ENCODE assay signal across 27 mouse cellular contexts in the genomic region with DNA sequence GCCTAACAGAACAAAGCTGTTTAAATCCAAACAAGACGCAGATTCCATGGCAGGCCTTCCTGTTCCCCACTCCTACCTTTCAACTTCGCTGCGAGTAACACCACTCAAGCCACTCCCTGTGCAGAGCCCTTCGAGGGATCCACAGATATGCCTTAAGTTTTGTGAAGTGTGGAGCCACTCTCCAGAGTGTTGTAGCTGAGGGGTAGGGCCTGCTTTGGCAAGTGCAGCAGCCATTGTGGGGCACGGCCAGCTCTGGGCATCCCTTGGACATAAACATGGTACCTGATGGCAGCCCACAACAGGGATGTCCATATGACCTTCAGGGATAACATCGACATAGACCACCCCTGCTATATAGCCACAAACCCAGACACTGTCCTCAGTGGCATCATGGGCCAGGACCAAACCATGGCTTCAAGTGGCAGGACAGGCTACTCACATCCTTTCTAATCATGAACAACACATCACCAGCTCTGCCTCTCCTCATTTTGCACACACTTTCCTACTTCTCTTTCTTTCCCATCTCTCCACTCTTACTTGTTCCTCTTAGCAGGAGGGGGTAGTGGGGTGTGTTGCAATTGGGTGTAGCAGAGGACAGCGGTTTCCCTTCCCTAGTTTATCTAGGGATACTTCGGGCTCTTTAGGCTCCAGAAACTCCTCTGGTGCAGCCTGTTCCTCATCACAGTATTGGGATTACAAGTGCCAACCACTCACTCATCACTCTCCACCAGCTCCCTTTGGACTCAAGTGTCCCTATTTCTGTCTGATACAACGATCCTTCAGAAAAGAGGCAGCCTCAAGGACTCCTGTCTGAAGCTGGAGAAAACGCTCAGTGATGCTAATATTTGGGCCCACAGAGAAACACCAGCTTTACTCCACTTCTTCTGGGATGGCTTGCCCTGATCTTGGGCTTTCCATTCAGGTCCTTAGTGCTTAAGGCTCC. TPM values are rescaled to one million over a fixed set of nuclear protein-coding genes. Genes with fewer than 3 reads are reported as not detected.
A peak's percentile ranks its signal among the peaks of the same experiment; 100 is the strongest.
DNase-seq lines count a peak whose midpoint lies in the region; ATAC-seq and TF ChIP-seq lines count a peak whose summit lies in the region.
"Had no signal": no experiment of that assay in that cellular context is flagged by ENCODE, and none has a peak within 500 bp of the region (broad histone marks: within the 10 kb centered on the region; RNA-seq: fewer than 3 reads in every experiment).

No protein-coding gene starts in this region.

- no peaks in the 10 kb centered on the region for H3K36me3 ChIP-seq in heart, embryonic 10.5 days
- no peaks in the 10 kb centered on the region for H3K36me3 ChIP-seq in liver, adult 2 months (ENCODE audit: control insufficient read depth, insufficient read depth, low read length)
- no peaks in the 10 kb centered on the region for H3K36me3 ChIP-seq in liver, embryonic 11.5 days (ENCODE audit: control insufficient read depth, insufficient read depth, low read length)
- H3K36me3 ChIP-seq in midbrain, embryonic 14.5 days (ENCODE audit: control insufficient read depth, insufficient read depth, low read length) = no peaks in the 10 kb centered on the region
- H3K36me3 ChIP-seq: embryonic facial prominence, embryonic 13.5 days; hindbrain, embryonic 15.5 days; intestine, embryonic 15.5 days; kidney, embryonic 15.5 days; neural tube, embryonic 13.5 days had no signal

- H3K27me3 ChIP-seq in heart, embryonic 10.5 days (ENCODE audit: insufficient read depth, poor library complexity, severe bottlenecking) = peaks cover 18% of the 10 kb centered on the region; the same call in 1 of the 2 replicates
- no peaks in the 10 kb centered on the region for H3K27me3 ChIP-seq in liver, adult 2 months (ENCODE audit: control insufficient read depth, insufficient read depth, low read length)
- H3K27me3 ChIP-seq in liver, embryonic 11.5 days (replicated peaks; ENCODE audit: control insufficient read depth, insufficient read depth, low read length) = no peaks in the 10 kb centered on the region
- no peaks in the 10 kb centered on the region for H3K27me3 ChIP-seq in midbrain, embryonic 14.5 days (ENCODE audit: control insufficient read depth, insufficient read depth, low read length)
- H3K27me3 ChIP-seq: embryonic facial prominence, embryonic 13.5 days; hindbrain, embryonic 15.5 days; intestine, embryonic 15.5 days; kidney, embryonic 15.5 days; neural tube, embryonic 13.5 days had no signal

- ATAC-seq in liver, embryonic 11.5 days (replicated peaks; ENCODE audit: low FRiP score) = no peak
- ATAC-seq in common myeloid progenitor, adult 5-6 weeks (replicated peaks; ENCODE audit: low read depth, poor library complexity, severe bottlenecking) = peak; percentile 47
- peak; percentile 25; the same call in 1 of the 2 replicates for ATAC-seq in neutrophil, adult 5-6 weeks (ENCODE audit: extremely low read depth, insufficient number of reproducible peaks, low FRiP score, poor library complexity, severe bottlenecking)
- no peak for ATAC-seq in midbrain, embryonic 14.5 days (ENCODE audit: low FRiP score, low TSS enrichment)
- ATAC-seq: CD4-positive, CD25-positive, alpha-beta regulatory T cell, adult 4 months; forebrain, postnatal 0 days; intestine, embryonic 15.5 days; Patski had no signal

- intact Hi-C loops in gastrocnemius, postnatal 14 days (cut with DNase I; ENCODE audit: low total_unique reads) = no loop called here

- H3K4me1 ChIP-seq in heart, embryonic 10.5 days = peaks cover 21% of the 10 kb centered on the region
- H3K4me1 ChIP-seq in liver, adult 2 months (ENCODE audit: control insufficient read depth, insufficient read depth, low read length) = no peaks in the 10 kb centered on the region
- H3K4me1 ChIP-seq in liver, embryonic 11.5 days (replicated peaks; ENCODE audit: control insufficient read depth, insufficient read depth, low read length) = no peaks in the 10 kb centered on the region
- H3K4me1 ChIP-seq in midbrain, embryonic 14.5 days (ENCODE audit: control insufficient read depth, insufficient read depth, low read length) = no peaks in the 10 kb centered on the region
- H3K4me1 ChIP-seq: embryonic facial prominence, embryonic 13.5 days; hindbrain, embryonic 15.5 days; intestine, embryonic 15.5 days; kidney, embryonic 15.5 days; neural tube, embryonic 13.5 days had no signal

- H3K27ac ChIP-seq in heart, embryonic 10.5 days = 0 out of 2 replicates have a peak overlapping the region, but pooled peaks have one; percentile 52
- H3K27ac ChIP-seq in liver, adult 2 months (replicated peaks; ENCODE audit: insufficient read depth, low read depth, low read length) = no peak overlapping the region
- no peak overlapping the region for H3K27ac ChIP-seq in liver, embryonic 11.5 days (ENCODE audit: low read depth, low read length)
- H3K27ac ChIP-seq in midbrain, embryonic 14.5 days (replicated peaks; ENCODE audit: low read depth, low read length) = no peak overlapping the region
- H3K27ac ChIP-seq: embryonic facial prominence, embryonic 13.5 days; hindbrain, embryonic 15.5 days; intestine, embryonic 15.5 days; kidney, embryonic 15.5 days; neural tube, embryonic 13.5 days had no signal

- no peak overlapping the region for H3K4me2 ChIP-seq in liver, embryonic 11.5 days
- H3K4me2 ChIP-seq in midbrain, embryonic 14.5 days (ENCODE audit: low read length) = no peak overlapping the region
- H3K4me2 ChIP-seq: embryonic facial prominence, embryonic 13.5 days; hindbrain, embryonic 15.5 days; intestine, embryonic 15.5 days; kidney, embryonic 15.5 days; midbrain, embryonic 11.5 days; neural tube, embryonic 13.5 days had no signal

- H3K9me3 ChIP-seq in heart, embryonic 10.5 days = no peaks in the 10 kb centered on the region
- no peaks in the 10 kb centered on the region for H3K9me3 ChIP-seq in liver, embryonic 11.5 days (ENCODE audit: control insufficient read depth, low read length)
- H3K9me3 ChIP-seq in midbrain, embryonic 14.5 days (ENCODE audit: control insufficient read depth, low read length) = no peaks in the 10 kb centered on the region
- H3K9me3 ChIP-seq: embryonic facial prominence, embryonic 13.5 days; hindbrain, embryonic 15.5 days; intestine, embryonic 15.5 days; kidney, embryonic 15.5 days; neural tube, embryonic 13.5 days had no signal

- WGBS in heart, embryonic 10.5 days = 53% methylated on average over 10 of the region's 10 CpGs
- 79% methylated on average over 10 of the region's 10 CpGs for WGBS in liver, adult 2 months
- 72% methylated on average over 10 of the region's 10 CpGs for WGBS in liver, embryonic 11.5 days
- 88% methylated on average over 10 of the region's 10 CpGs for WGBS in midbrain, embryonic 14.5 days

- no peaks in the 10 kb centered on the region for H3K79me2 ChIP-seq in liver, adult 2 months (ENCODE audit: control insufficient read depth, insufficient read depth, low read length)

- DNase-seq in heart, embryonic 10.5 days (ENCODE audit: low spot score) = no peak
- no peak for DNase-seq in heart, adult 11 months
- DNase-seq in liver, adult 2 months (ENCODE audit: extremely low read depth, low read depth, low spot score) = peak; percentile 30
- DNase-seq in liver, embryonic 11.5 days (ENCODE audit: low spot score) = no peak
- no peak for DNase-seq in midbrain, embryonic 14.5 days
- DNase-seq in gastrocnemius, postnatal 14 days = no peak
- DNase-seq: adrenal gland, postnatal 10 days; cerebellum, postnatal 10 days; forebrain, postnatal 0 days; heart, postnatal 4 days; kidney, postnatal 4 days; thymus, postnatal 36 days had no signal

- TF ChIP-seq CTCF in liver, adult 2 months (IDR thresholded peaks at IDR 0.05; ENCODE audit: low read depth, low read length) = no peak

- no peak for TF ChIP-seq POLR2A in liver, adult 2 months (IDR thresholded peaks at IDR 0.05; ENCODE audit: extremely low read depth, insufficient read depth, low read length)

- no peak overlapping the region for H3K4me3 ChIP-seq in heart, embryonic 10.5 days
- H3K4me3 ChIP-seq in liver, adult 2 months (ENCODE audit: insufficient read depth, low read depth, low read length) = no peak overlapping the region
- H3K4me3 ChIP-seq in liver, embryonic 11.5 days (ENCODE audit: low read depth, low read length) = no peak overlapping the region
- H3K4me3 ChIP-seq in midbrain, embryonic 14.5 days (replicated peaks; ENCODE audit: low read depth, low read length) = no peak overlapping the region
- H3K4me3 ChIP-seq: embryonic facial prominence, embryonic 13.5 days; hindbrain, embryonic 15.5 days; intestine, embryonic 15.5 days; kidney, embryonic 15.5 days; neural tube, embryonic 13.5 days had no signal

- H3K9ac ChIP-seq in liver, adult 2 months (ENCODE audit: low read depth, low read length) = no peak overlapping the region
- no peak overlapping the region for H3K9ac ChIP-seq in liver, embryonic 11.5 days (ENCODE audit: low read depth, low read length)
- no peak overlapping the region for H3K9ac ChIP-seq in midbrain, embryonic 14.5 days (replicated peaks; ENCODE audit: low read length)
- H3K9ac ChIP-seq: embryonic facial prominence, embryonic 13.5 days; forebrain, postnatal 0 days; hindbrain, embryonic 15.5 days; intestine, embryonic 15.5 days; kidney, embryonic 15.5 days; neural tube, embryonic 13.5 days had no signal

RNA-seq across cellular contexts. Expression of a gene that starts 2.7 kb away (rescaled TPM):
- polyA plus RNA-seq in heart, embryonic 10.5 days (2016; fragmentation: Nextera tagmentation; extraction: Ambion mirVana) = 26.2 and 60.7 TPM in 2 replicates
- 111 and 130 TPM in 2 replicates for total RNA-seq in liver, adult 2 months (2014; rRNA removed)
- polyA plus RNA-seq in liver, adult 2 months (2012; rRNA removed) = 27.8 and 39.0 TPM in 2 replicates
- polyA plus RNA-seq in liver, embryonic 11.5 days (2014; fragmentation: Nextera tagmentation; extraction: Ambion mirVana) = 86.2 and 92.6 TPM in 2 replicates
- total RNA-seq in common myeloid progenitor, adult 5-6 weeks (2017) = 252 and 262 TPM in 2 replicates
- 2,637 and 2,768 TPM in 2 replicates for total RNA-seq in neutrophil, adult 5-6 weeks (2017)
- 5.0 and 31.6 TPM in 2 replicates for polyA plus RNA-seq in midbrain, embryonic 14.5 days (2014; fragmentation: Nextera tagmentation; extraction: Ambion mirVana)
- 10 to 100 TPM; 30.0 to 32.8 TPM for total RNA-seq in gastrocnemius, postnatal 14 days (2021)

RNA-seq across cellular contexts. Expression of a gene that starts 7.8 kb away (rescaled TPM):
- 2.3 and 11.4 TPM in 2 replicates for polyA plus RNA-seq in heart, embryonic 10.5 days (2016; fragmentation: Nextera tagmentation; extraction: Ambion mirVana)
- not detected in 2 replicates for total RNA-seq in liver, adult 2 months (2014; rRNA removed)
- polyA plus RNA-seq in liver, adult 2 months (2012; rRNA removed) = not detected in 2 replicates
- not detected in 2 replicates for polyA plus RNA-seq in liver, embryonic 11.5 days (2014; fragmentation: Nextera tagmentation; extraction: Ambion mirVana)
- total RNA-seq in common myeloid progenitor, adult 5-6 weeks (2017) = not detected in 2 replicates
- total RNA-seq in neutrophil, adult 5-6 weeks (2017) = 1.6 and 3.5 TPM in 2 replicates
- polyA plus RNA-seq in midbrain, embryonic 14.5 days (2014; fragmentation: Nextera tagmentation; extraction: Ambion mirVana) = not detected in 2 replicates
- total RNA-seq in gastrocnemius, postnatal 14 days (2021) = 1 to 10 TPM; 3.4 to 5.3 TPM
- total RNA-seq: ES-E14; forebrain, postnatal 0 days had no signal
- polyA plus RNA-seq: CD4-positive, CD25-positive, alpha-beta regulatory T cell, adult 4 months; embryonic facial prominence, embryonic 13.5 days; hindbrain, embryonic 15.5 days; kidney, embryonic 15.5 days; limb, embryonic 11.5 days; midbrain, embryonic 11.5 days had no signal

RNA-seq across cellular contexts. Expression of a gene that starts 46.3 kb away (rescaled TPM):
- polyA plus RNA-seq in heart, embryonic 10.5 days (2016; fragmentation: Nextera tagmentation; extraction: Ambion mirVana) = not detected in 2 replicates
- total RNA-seq in liver, adult 2 months (2014; rRNA removed) = not detected in 2 replicates
- not detected in 2 replicates for polyA plus RNA-seq in liver, adult 2 months (2012; rRNA removed)
- 0.21 TPM in 1 of 2 replicates, not detected in the other for polyA plus RNA-seq in liver, embryonic 11.5 days (2014; fragmentation: Nextera tagmentation; extraction: Ambion mirVana)
- total RNA-seq in common myeloid progenitor, adult 5-6 weeks (2017) = not detected in 2 replicates
- not detected in 2 replicates for total RNA-seq in neutrophil, adult 5-6 weeks (2017)
- polyA plus RNA-seq in midbrain, embryonic 14.5 days (2014; fragmentation: Nextera tagmentation; extraction: Ambion mirVana) = not detected in 2 replicates
- total RNA-seq in gastrocnemius, postnatal 14 days (2021) = not detected
- total RNA-seq: adrenal gland, postnatal 10 days; ES-E14; forebrain, postnatal 0 days; gastrocnemius, postnatal 4 days; heart, postnatal 4 days; layer of hippocampus, postnatal 14 days had no signal
- polyA plus RNA-seq: CD4-positive, CD25-positive, alpha-beta regulatory T cell, adult 4 months; embryonic facial prominence, embryonic 13.5 days; hindbrain, embryonic 15.5 days; intestine, embryonic 15.5 days; kidney, embryonic 15.5 days; liver, embryonic 16.5 days; neural tube, embryonic 13.5 days had no signal

Comparison
In these comparisons a context has a peak if more than half of its experiments do, and no peak if none do; other contexts are left out.
1. ATAC-seq: peak in common myeloid progenitor, adult 5-6 weeks (single experiment) and neutrophil, adult 5-6 weeks (single experiment); none in liver, embryonic 11.5 days (single experiment) and midbrain, embryonic 14.5 days (single experiment).
2. RNA of a gene that starts 2.7 kb away (total RNA-seq): 2,637 to 2,768 TPM in neutrophil, adult 5-6 weeks; 252 to 262 TPM in common myeloid progenitor, adult 5-6 weeks, 111 to 130 TPM in liver, adult 2 months and 30.0 to 32.8 TPM in gastrocnemius, postnatal 14 days; every median in the first group is over 10 times any median in the second.